Mouse (Mus musculus) neural tube, postnatal 0 days (tissue): ENCODE measurements around the gene Ppp2r3a. TPM values are rescaled to one million over a fixed set of nuclear protein-coding genes. Genes with fewer than 3 reads are reported as not detected.

Experiments
- polyA plus RNA-seq: library from polyadenylated mRNA; unstranded; fragments of >200 nt; fragmentation: Nextera tagmentation; extraction: Ambion mirVana; gene quantifications from 2 replicates; pipeline ENCODE4 v1.2.1, GENCODE M21; 2015

The Ppp2r3a gene
- polyA plus RNA-seq = 14.4 and 15.4 TPM in 2 replicates

GRCm38 (mm10) chr9:101251644-101252337 is at the start of gene Ppp2r3a:
Gene Ppp2r3a (minus strand): TSS chr9:101251795.

GRCm38 (mm10) chr9:101073987-101074331 is 177.6 kb downstream of the Ppp2r3a start, which contains the start of gene Msl2:
Gene Msl2 (plus strand): TSS chr9:101074101.

Other genes starting within 250 kb of the Ppp2r3a start
- gene Pccb, start 216.9 kb downstream of the Ppp2r3a start, polyA plus RNA-seq = 31.1 and 32.1 TPM in 2 replicates
- gene Msl2, start 177.7 kb downstream of the Ppp2r3a start, polyA plus RNA-seq = 5.1 and 6.7 TPM in 2 replicates